Comparison of ENCODE assay signal across 22 mouse cellular contexts in the genomic region with DNA sequence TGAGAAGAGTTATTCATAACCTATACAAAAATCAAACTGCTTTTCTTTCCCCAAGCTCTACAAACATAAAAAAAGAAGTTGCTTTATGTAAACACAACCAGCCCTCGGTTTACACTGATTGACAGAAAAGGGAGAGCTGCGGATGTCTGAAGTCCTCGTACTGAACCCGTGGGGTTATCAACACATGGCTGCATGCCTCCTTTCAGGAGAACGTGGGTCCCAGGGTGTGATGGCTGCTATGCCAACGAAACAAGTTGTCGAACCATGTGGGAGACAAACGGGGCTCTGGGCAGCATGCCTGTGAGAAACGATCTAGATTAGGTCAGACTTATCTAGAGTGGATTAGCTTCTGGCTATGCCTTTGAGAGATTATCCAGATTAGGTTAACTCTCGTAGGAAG.
DNase-seq lines count a peak whose midpoint lies in the region; ATAC-seq and TF ChIP-seq lines count a peak whose summit lies in the region.
"Had no signal": no experiment of that assay in that cellular context is flagged by ENCODE, and none has a peak within 500 bp of the region (broad histone marks: within the 10 kb centered on the region; RNA-seq: fewer than 3 reads in every experiment).

No protein-coding gene starts in this region.

- no peaks in the 10 kb centered on the region for H3K27me3 ChIP-seq in hindbrain, postnatal 0 days (ENCODE audit: insufficient read depth, low read length)
- H3K27me3 ChIP-seq in hindbrain, embryonic 13.5 days, result no peaks in the 10 kb centered on the region
- H3K27me3 ChIP-seq in liver, adult 2 months (ENCODE audit: control insufficient read depth, insufficient read depth, low read length), result no peaks in the 10 kb centered on the region
- no peaks in the 10 kb centered on the region for H3K27me3 ChIP-seq in liver, postnatal 0 days (ENCODE audit: insufficient read depth, low read length)
- no peaks in the 10 kb centered on the region for H3K27me3 ChIP-seq in stomach, embryonic 14.5 days (ENCODE audit: control insufficient read depth, insufficient read depth, low read length)
- H3K27me3 ChIP-seq: embryonic facial prominence, embryonic 12.5 days; forebrain, embryonic 15.5 days; heart, embryonic 12.5 days; hindbrain, embryonic 12.5 days; liver, embryonic 13.5 days had no signal

- H3K9me3 ChIP-seq in hindbrain, postnatal 0 days (ENCODE audit: low read length), result no peaks in the 10 kb centered on the region
- no peaks in the 10 kb centered on the region for H3K9me3 ChIP-seq in hindbrain, embryonic 13.5 days
- no peaks in the 10 kb centered on the region for H3K9me3 ChIP-seq in liver, postnatal 0 days (ENCODE audit: low read length)
- H3K9me3 ChIP-seq in stomach, embryonic 14.5 days (ENCODE audit: control insufficient read depth, low read depth, low read length), result no peaks in the 10 kb centered on the region
- H3K9me3 ChIP-seq: embryonic facial prominence, embryonic 12.5 days; forebrain, embryonic 15.5 days; heart, embryonic 12.5 days; hindbrain, embryonic 12.5 days; kidney, embryonic 15.5 days; liver, embryonic 13.5 days had no signal

- no peak overlapping the region for H3K4me2 ChIP-seq in hindbrain, postnatal 0 days (ENCODE audit: low read depth, low read length)
- no peak overlapping the region for H3K4me2 ChIP-seq in hindbrain, embryonic 13.5 days
- H3K4me2 ChIP-seq in liver, postnatal 0 days (ENCODE audit: low read depth, low read length), result no peak overlapping the region
- no peak overlapping the region for H3K4me2 ChIP-seq in stomach, embryonic 14.5 days (replicated peaks; ENCODE audit: low read depth, low read length)
- H3K4me2 ChIP-seq: embryonic facial prominence, embryonic 12.5 days; forebrain, embryonic 15.5 days; heart, embryonic 12.5 days; hindbrain, embryonic 12.5 days; liver, embryonic 13.5 days had no signal

- no peak for TF ChIP-seq POLR2A in liver, adult 2 months (IDR thresholded peaks at IDR 0.05; ENCODE audit: extremely low read depth, insufficient read depth, low read length)

- H3K36me3 ChIP-seq in hindbrain, postnatal 0 days (ENCODE audit: insufficient read depth, low read length), result no peaks in the 10 kb centered on the region
- H3K36me3 ChIP-seq in hindbrain, embryonic 13.5 days, result no peaks in the 10 kb centered on the region
- H3K36me3 ChIP-seq in liver, adult 2 months (ENCODE audit: control insufficient read depth, insufficient read depth, low read length), result no peaks in the 10 kb centered on the region
- no peaks in the 10 kb centered on the region for H3K36me3 ChIP-seq in liver, postnatal 0 days (replicated peaks; ENCODE audit: insufficient read depth, low read length)
- H3K36me3 ChIP-seq in stomach, embryonic 14.5 days (ENCODE audit: control insufficient read depth, insufficient read depth, low read length), result no peaks in the 10 kb centered on the region
- H3K36me3 ChIP-seq: embryonic facial prominence, embryonic 12.5 days; forebrain, embryonic 15.5 days; heart, embryonic 12.5 days; hindbrain, embryonic 12.5 days; kidney, embryonic 15.5 days; liver, embryonic 13.5 days had no signal

- WGBS in hindbrain, postnatal 0 days, result 43% methylated on average over 10 of the region's 10 CpGs
- WGBS in hindbrain, embryonic 13.5 days, result 62% methylated on average over 10 of the region's 10 CpGs
- 19% methylated on average over 10 of the region's 10 CpGs for WGBS in liver, adult 2 months
- whole genome bisulfite sequencing in liver, postnatal 0 days (ENCODE audit: insufficient replicate concordance), result 55% methylated on average over 10 of the region's 10 CpGs
- 22% methylated on average over 10 of the region's 10 CpGs for WGBS in stomach, embryonic 14.5 days

- no peak for TF ChIP-seq EP300 in liver, postnatal 0 days (IDR thresholded peaks at IDR 0.05; ENCODE audit: low read depth)

- ATAC-seq in hindbrain, postnatal 0 days, result no peak
- no peak for ATAC-seq in hindbrain, embryonic 13.5 days (ENCODE audit: low FRiP score)
- ATAC-seq in liver, postnatal 0 days, result no peak
- peak; percentile 33; the same call in 1 of the 2 replicates for ATAC-seq in stomach, embryonic 14.5 days (ENCODE audit: insufficient number of reproducible peaks, insufficient read depth, low FRiP score, low read depth)
- ATAC-seq: forebrain, embryonic 15.5 days; intestine, embryonic 16.5 days had no signal

- peak; percentile 15 for DNase-seq in hindbrain, postnatal 0 days (ENCODE audit: low spot score)
- DNase-seq in liver, adult 2 months (ENCODE audit: extremely low read depth, low read depth, low spot score), result peak; percentile 43
- DNase-seq in liver, postnatal 0 days, result no peak
- peak; percentile 38 for DNase-seq in brain, adult 2 months (ENCODE audit: low read depth, low spot score)
- no peak for DNase-seq in thymus, postnatal 10 days (ENCODE audit: low spot score in 2 of 2)
- DNase-seq: adrenal gland, postnatal 36 days; cerebellum, adult 8-10 months; gastrocnemius, adult 2 months; heart, postnatal 14 days; liver, embryonic 13.5 days; lung, postnatal 4 days; right cerebral cortex, adult 18-20 months; thymus, adult 2 months had no signal

- H3K9ac ChIP-seq in hindbrain, postnatal 0 days (replicated peaks; ENCODE audit: low read length), result no peak overlapping the region
- H3K9ac ChIP-seq in hindbrain, embryonic 13.5 days, result no peak overlapping the region
- no peak overlapping the region for H3K9ac ChIP-seq in liver, adult 2 months (ENCODE audit: low read depth, low read length)
- H3K9ac ChIP-seq in liver, postnatal 0 days (replicated peaks), result no peak overlapping the region
- no peak overlapping the region for H3K9ac ChIP-seq in stomach, embryonic 14.5 days (replicated peaks; ENCODE audit: low read depth, low read length)
- H3K9ac ChIP-seq: embryonic facial prominence, embryonic 12.5 days; forebrain, embryonic 15.5 days; heart, embryonic 12.5 days; hindbrain, embryonic 12.5 days; kidney, embryonic 15.5 days; liver, embryonic 13.5 days had no signal

- no peaks in the 10 kb centered on the region for H3K4me1 ChIP-seq in hindbrain, postnatal 0 days (ENCODE audit: insufficient read depth, low read length)
- H3K4me1 ChIP-seq in hindbrain, embryonic 13.5 days (replicated peaks), result peaks cover 6% of the 10 kb centered on the region; the same call in 1 of the 2 replicates
- peaks cover 21% of the 10 kb centered on the region for H3K4me1 ChIP-seq in liver, adult 2 months (ENCODE audit: control insufficient read depth, insufficient read depth, low read length)
- H3K4me1 ChIP-seq in liver, postnatal 0 days (ENCODE audit: insufficient read depth), result peaks cover 4% of the 10 kb centered on the region; the same call in 1 of the 2 replicates
- peaks cover 19% of the 10 kb centered on the region; the same call in 1 of the 2 replicates for H3K4me1 ChIP-seq in stomach, embryonic 14.5 days (ENCODE audit: control insufficient read depth, insufficient read depth, low read length)
- H3K4me1 ChIP-seq: embryonic facial prominence, embryonic 12.5 days; forebrain, embryonic 15.5 days; liver, embryonic 13.5 days had no signal

- H3K79me2 ChIP-seq in liver, adult 2 months (ENCODE audit: control insufficient read depth, insufficient read depth, low read length), result peaks cover 31% of the 10 kb centered on the region

- no peak overlapping the region for H3K4me3 ChIP-seq in hindbrain, postnatal 0 days (ENCODE audit: low read length)
- no peak overlapping the region for H3K4me3 ChIP-seq in hindbrain, embryonic 13.5 days
- no peak overlapping the region for H3K4me3 ChIP-seq in liver, adult 2 months (ENCODE audit: insufficient read depth, low read depth, low read length)
- H3K4me3 ChIP-seq in liver, postnatal 0 days (ENCODE audit: low read depth, low read length), result no peak overlapping the region
- no peak overlapping the region for H3K4me3 ChIP-seq in stomach, embryonic 14.5 days (ENCODE audit: low read depth, low read length)
- H3K4me3 ChIP-seq: embryonic facial prominence, embryonic 12.5 days; erythroblast, embryonic 14.5 days; forebrain, embryonic 15.5 days; gastrocnemius, adult 2 months; heart, embryonic 12.5 days; hindbrain, embryonic 12.5 days; kidney, embryonic 15.5 days; liver, embryonic 13.5 days had no signal

- TF ChIP-seq CTCF in hindbrain, postnatal 0 days (IDR thresholded peaks at IDR 0.05; ENCODE audit: low read depth), result no peak
- TF ChIP-seq CTCF in liver, adult 2 months (IDR thresholded peaks at IDR 0.05; ENCODE audit: low read depth, low read length), result no peak
- no peak for TF ChIP-seq CTCF in liver, postnatal 0 days (IDR thresholded peaks at IDR 0.05; ENCODE audit: low read depth)

- H3K27ac ChIP-seq in hindbrain, postnatal 0 days, result no peak overlapping the region
- H3K27ac ChIP-seq in hindbrain, embryonic 13.5 days, result no peak overlapping the region
- H3K27ac ChIP-seq in liver, adult 2 months (replicated peaks; ENCODE audit: insufficient read depth, low read depth, low read length), result no peak overlapping the region
- H3K27ac ChIP-seq in liver, postnatal 0 days (ENCODE audit: low read depth), result no peak overlapping the region
- H3K27ac ChIP-seq in stomach, embryonic 14.5 days (ENCODE audit: low read length), result no peak overlapping the region
- H3K27ac ChIP-seq: embryonic facial prominence, embryonic 12.5 days; forebrain, embryonic 15.5 days; gastrocnemius, adult 2 months; hindbrain, embryonic 12.5 days; kidney, embryonic 15.5 days; liver, embryonic 13.5 days had no signal

Comparison
In these comparisons a context has a peak if more than half of its experiments do, and no peak if none do; other contexts are left out.
1. DNase-seq: peak in hindbrain, postnatal 0 days (single experiment), liver, adult 2 months (single experiment) and brain, adult 2 months (single experiment); none in liver, postnatal 0 days (single experiment) and thymus, postnatal 10 days (0 of 2).